Mouse (Mus musculus) cerebellum, adult (tissue): ENCODE results near the gene Zkscan16.

Experiments used
- ATAC-seq: cut with Nextera tagmentation; 2 replicates; pipeline ENCODE4 v1.9.2; 2017; ENCODE audit warnings: mild to moderate bottlenecking, moderate library complexity, mixed read lengths; ENCODE audit not compliant: insufficient number of reproducible peaks, low FRiP score, low TSS enrichment

The Zkscan16 gene

DNA sequence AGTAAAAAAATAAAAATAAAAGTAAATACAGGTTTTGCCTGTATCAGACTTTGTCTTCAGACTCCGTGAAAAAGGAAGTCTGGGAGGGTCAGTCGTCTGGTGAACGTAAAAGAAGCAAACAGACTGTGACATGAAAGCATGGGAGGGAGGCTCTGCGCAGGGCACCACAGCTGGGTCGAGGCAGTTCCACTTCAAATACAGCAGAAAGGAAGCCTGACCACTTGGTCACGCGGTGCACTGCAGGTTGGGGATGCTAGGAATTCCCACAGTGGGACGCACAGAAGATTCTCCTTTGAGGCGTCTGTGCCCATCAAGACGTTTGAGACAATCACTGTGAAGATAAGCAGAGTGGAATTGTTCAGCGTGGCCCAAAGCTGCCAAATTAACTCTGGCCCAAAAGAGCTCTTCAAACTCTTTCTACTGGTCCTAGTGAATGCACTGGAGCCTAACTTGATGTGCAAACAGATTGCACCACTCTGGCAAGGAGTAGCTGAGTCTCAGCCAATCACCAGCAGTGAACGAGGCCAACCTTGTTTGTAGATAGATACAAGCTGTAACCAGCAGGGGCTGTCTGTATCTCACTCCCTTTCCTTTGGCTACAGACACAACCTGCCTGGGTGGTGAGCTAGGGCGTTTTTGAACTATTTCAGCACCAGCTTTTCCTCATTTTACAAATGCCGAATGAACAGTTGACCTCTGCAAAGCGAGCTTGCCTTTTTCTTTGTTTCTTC lies 8.5 kb upstream of the Zkscan16 start:
- ATAC-seq, result peak; percentile 97

DNA sequence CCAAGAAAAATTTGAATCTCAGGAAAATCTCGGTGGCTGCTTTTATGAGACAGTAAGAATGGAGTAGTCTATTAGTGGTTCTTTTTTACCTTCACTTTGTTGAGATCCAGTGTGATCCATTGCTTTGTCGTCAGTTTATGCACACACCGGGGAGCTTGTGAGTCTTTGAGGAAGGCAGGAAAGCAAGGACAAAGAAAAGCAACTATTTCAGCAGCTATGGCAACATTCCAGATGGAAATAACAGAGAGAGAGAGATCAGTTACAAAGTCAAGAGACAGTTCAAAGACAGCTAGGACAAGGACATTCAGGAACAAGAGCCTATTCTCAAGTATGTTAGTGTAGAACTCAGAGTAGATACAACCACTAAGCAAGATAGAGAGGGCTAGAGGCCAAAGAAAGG lies 7.6 kb upstream of the Zkscan16 start:
- no peak for ATAC-seq

DNA sequence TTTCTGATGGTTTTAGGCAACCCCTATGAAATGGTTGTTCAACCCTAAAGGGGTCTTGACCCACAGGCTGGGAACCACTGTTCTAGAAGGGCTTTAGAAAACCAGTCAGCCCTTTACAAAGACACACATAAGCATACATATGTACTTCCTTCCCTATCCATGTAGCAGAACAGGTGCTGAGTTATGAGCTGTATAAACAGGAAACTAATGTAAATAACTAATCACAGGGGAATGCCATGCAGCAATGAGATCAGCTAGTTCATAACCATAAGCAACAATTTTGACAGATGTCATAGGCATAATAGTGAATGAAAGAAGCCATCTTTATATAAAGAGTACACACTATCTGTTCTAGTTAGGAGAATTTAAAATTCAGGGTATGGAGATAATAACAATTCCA lies 1.8 kb upstream of the Zkscan16 start:
- ATAC-seq, result no peak

DNA sequence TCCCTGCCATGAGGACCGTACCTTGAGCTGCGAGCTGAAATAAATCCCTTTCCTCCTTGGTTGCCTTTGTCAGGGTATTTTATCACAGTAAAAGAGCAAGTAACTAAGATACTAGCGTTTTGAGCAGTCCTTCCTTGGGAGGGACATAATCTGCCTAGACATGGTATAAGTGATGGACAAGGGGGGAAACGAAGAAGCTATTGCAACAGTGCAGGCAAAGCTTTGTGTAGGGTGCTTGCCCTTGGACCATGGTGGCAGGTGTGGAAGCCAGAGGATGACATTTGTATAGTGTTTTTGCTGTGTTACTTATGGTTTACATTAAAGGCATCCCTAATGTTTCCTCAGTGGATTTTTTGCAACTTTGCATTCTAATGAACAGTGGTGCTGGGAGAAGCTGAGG lies 486 bp upstream of the Zkscan16 start:
- no peak for ATAC-seq

DNA sequence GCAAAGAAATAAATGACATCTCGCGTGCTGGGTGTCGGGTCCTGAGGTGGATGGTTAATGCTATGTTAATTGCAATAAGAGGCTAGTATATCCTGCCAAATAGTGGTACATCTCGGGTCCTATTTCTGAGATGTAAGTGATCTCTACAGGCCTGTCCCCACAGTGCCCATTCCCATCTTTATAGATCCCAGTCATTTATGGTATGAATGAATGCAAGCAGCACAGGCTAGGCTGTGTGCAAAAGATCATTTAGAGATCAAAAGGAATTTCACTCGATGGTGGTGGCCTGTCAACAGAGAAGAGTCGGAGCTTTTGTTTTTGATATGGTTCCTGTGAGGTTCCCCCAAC lies 752 bp downstream of the Zkscan16 start:
- 0 out of 2 replicates have a peak, but pooled peaks have one; percentile 41 for ATAC-seq

DNA sequence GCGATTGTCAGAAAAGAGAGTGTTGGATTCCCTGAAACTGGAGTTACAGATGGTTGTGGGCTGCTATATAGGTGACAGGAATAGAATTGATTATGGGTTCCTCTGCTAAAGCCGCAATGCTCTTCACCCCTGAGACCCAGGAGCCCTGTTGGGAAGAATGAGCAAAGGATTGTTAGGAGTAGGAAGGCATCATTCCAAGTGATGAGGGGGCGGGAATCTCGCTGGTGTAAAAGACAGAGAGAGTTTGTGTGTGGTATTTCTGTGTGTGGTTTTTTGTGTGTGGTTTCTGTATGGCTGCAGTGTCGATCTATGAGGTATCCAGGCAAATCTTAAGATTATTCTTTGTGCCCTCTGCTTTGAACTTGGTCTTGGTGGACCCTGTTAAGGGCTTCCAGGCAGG lies 1.3 kb downstream of the Zkscan16 start:
- 0 out of 2 replicates have a peak, but pooled peaks have one; percentile 1 for ATAC-seq

DNA sequence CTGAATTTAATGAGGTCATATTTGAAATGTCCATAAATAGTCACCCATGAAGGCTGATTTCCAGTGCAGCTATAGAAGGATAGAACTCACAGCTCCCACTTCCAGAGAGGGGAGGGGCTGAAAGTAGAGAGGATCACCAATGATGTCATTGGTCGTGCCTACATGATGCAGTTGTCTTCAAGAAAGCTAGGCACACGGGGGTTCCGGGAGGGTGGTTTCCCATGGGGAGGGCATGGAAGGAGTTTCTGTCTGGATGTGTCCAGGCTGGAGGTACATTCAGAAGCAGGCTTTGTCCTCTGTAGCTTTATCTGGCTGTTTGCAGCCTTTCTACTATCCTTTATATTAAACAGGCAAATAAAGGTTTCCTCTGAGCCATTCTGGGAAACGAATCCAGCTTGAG lies 5.0 kb downstream of the Zkscan16 start:
- ATAC-seq, result no peak

DNA sequence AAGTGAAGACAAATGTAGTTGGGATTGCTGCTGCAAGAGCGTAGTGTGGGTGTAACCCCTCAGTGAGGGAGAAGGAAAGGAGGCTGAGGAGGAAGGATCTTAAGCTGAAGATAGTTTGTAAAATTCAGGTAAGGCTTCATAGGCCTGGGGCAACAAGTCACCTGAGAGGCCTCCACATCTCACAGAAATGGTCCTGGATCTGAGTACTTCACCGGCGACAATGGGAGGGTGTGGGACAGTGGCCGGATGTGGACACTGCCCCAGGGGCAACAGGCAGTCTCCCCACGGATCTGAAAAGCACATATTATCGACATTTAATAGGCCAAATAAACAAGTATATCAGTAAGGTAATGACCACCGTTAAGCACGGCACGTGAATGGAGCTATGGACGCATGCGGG lies 9.2 kb downstream of the Zkscan16 start:
- ATAC-seq, result no peak

DNA sequence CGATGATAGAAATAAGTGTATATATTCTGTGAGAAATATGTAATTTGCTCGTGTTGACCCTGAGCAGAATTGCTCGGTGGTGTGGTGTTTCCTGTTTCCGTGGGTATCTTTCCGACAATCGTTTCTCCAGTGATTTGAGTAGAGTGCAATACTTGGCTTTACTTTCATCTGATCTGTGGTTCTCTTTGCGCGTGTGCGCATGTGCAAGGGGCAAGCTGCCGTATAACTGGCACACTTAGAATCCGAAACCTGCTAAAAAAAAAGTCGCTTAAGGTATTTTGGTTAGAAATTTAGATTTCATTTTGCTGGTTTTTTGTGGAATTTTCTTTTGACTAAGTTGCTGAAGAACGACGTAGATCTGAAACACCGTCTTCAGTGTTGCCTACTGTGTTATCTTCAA lies 18.3 kb downstream of the Zkscan16 start:
- ATAC-seq, result no peak

DNA sequence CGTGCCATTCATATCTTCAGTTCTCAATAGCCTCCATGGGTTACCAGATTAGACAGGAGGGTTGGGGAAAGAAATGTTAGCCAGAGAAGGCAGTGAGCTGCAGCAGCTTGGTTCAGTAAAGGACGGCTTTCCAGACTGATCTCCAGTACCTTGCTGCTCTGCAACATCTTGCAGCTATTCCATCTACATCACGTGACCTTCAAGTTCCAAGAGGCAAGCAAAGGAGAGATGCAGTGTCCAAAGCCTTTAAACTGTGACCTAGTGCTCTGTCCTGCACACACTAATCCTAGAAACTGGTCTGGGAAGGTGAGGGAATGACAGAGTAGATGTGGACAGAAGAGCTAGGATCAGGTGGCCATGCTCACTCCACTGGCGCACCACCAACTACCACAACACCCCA lies 19.8 kb downstream of the Zkscan16 start:
- ATAC-seq, result no peak

DNA sequence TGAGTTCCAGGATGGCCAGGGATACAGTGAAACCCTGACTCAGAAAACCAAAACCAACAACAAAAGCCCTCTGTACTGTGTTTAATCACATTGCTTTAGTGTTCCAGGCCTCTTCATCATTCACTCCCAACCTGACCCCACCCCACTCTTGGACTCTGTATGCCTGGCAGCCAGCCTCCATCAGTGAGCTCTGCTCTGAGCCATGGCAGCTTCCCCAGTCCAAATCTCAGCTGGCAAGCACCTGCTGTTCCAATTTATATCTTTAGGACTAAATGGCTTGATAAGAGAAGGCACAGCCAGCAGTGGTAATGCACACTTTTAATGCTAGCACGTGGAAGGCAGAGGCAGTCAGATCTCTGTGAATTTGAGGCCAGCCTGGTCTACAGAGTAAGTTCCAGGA lies 21.7 kb downstream of the Zkscan16 start:
- ATAC-seq, result no peak

DNA sequence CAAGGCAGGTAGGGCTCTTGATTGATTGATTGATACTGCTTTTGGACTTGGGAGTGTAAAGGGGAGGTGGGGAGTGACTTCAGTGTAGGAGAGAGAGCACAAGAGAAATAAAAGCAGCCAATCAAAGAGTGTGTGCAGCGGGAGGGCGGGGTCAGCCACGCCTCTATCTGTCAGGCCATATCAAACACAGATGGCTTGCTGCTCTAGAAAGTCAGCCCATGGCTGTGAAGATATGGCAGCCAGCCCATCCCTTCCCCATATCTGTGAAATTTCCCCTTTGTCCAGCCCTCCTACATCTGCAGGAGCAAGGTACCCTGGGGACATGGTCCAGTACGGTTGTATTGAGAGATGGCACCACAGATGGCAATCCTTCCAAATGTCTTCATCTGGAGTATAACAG lies 27.2 kb downstream of the Zkscan16 start:
- ATAC-seq, result no peak

DNA sequence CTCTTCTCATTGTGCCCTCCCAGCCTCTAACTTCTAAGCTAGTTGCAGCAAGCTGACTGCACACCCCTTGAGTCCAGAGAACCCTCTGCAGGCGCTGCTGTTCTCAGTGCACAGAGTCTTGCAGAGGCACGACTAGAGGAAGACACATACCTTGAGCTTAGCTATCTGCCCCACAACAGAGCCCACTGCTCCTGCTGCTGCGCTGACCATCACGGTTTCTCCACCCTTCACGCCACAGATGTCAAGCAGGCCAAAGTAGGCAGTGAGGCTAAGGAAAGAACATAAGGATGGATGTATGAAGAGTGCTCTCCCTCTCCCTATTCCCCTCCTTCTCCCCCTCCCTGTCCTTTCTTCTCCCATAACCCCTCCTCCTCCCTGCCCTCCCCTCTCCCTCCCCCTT lies 32.3 kb downstream of the Zkscan16 start:
- no peak for ATAC-seq

DNA sequence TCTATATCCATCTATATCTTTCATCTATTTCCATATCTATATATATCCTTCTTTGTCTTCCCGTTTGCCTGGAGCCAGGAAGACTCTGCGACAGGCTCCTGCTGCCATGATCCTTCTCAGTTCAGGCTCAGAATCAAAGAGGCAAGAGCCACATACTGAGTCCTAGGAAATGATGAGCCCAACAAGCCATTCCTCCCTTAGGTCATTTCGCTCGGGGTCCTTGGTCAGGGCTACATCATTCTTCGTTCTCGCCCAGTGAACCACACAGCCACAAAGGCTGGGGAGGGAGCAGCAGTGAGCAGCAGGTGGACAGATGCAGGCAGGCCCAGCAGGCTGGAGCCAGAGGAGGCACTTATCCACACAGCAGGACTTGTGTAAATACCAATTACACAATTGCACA lies 38.0 kb downstream of the Zkscan16 start:
- ATAC-seq, result no peak

DNA sequence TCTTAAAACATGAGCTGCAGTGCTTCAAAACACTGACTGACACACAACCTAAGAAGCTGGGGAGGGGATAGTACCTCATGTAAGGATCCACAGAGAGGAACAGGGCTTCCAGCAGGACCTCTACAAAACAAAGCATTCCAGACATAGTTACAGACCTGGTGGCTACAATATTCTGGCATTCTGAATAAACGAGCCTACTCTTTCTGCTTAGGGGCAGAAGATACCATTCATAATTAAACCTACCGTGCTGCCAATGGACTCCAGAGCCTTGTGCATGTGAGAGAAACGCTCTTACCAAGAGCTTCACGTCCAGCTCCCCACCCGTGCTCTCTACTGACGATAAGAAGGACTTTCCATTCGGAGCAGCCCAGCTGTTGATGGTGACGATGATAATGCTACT lies 39.4 kb downstream of the Zkscan16 start:
- no peak for ATAC-seq

DNA sequence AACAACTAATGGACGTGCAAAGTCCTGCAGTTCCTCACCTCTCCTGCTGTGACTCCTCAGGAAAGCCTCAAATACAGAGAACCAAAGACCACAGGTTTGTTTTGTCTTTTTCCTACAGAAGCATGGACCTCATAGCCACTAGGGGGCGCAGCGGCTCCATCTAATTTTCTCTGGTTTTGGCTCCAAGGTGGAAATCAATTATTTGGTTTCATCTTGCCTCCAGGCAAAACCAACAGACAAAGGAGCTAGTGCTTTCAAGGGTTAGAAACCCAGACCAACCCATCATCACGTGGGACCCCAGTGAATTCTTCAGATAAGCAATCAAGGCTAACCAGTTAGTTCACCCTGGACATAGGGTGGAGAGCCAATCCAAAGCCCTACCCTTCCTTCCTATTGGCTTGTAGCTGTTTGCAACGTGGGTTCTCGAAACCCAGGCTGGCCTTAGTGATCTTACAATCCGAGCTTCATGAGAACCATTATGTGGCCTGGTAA lies 41.8 kb downstream of the Zkscan16 start:
- ATAC-seq, result no peak; the same call in 1 of the 2 replicates

DNA sequence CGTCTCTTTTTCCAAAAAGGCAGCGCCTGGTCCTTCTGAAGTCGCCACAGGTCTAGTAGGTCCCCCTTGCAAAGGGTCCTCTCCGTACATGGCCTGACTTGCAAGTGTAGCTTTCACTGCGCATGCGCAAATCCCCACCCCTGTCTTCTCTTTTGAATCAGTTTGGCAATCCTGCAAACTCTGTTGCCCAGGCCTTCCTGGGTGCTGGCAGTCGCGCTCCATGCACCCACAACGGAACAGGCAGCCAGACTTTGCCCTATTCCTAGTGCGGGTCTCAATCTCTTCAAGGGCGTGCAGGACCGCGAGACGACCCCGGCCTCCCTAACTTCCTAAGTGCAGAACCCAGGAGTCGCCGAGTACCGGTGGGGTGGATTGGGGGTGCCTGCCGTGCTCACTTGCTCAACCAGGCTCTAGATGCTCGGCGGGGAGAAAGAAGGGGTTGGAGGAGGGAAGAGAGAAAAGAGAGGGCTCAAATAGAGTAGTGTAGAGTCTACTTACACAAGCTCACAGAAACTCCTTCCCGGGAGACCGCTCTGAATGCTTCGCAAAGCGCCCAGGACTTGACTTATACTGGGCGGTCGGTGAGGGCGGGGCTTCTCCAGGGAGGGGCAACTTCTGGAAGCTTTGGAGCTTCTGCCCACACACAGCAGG lies 43.2 kb downstream of the Zkscan16 start, which contains the start of gene Ptgr1:
Gene Ptgr1 (minus strand): TSS at position 580 of the 651 bp plus-strand sequence.
- no peak for ATAC-seq

DNA sequence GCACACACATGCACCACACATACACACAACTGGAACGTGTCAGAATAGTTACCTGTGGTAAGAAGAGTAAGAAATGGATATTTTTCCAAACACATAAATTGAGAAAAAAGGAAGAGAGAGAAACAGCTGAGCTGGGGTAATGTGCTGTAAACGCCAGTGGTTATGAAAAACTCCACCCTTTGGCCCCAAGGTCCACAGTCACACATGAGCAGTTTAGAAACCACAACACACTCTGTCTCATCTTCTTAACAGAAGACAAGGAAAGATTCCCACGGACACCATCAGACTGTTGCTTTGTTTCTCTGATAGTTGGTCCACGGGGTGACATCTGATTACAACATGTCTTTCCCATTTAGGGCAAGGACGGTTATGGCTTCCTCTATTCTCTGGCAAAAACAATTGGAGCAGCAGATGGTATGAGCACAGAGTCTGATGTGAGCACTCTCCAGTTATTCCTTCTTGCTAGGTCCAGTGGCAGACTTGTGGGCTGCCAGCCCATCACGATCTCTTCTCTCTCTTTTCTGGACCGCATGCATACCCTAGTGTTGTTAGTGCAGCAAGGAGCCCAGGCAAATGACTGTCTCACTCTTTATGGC lies 46.0 kb downstream of the Zkscan16 start:
- peak; percentile 56; the same call in 1 of the 2 replicates for ATAC-seq

DNA sequence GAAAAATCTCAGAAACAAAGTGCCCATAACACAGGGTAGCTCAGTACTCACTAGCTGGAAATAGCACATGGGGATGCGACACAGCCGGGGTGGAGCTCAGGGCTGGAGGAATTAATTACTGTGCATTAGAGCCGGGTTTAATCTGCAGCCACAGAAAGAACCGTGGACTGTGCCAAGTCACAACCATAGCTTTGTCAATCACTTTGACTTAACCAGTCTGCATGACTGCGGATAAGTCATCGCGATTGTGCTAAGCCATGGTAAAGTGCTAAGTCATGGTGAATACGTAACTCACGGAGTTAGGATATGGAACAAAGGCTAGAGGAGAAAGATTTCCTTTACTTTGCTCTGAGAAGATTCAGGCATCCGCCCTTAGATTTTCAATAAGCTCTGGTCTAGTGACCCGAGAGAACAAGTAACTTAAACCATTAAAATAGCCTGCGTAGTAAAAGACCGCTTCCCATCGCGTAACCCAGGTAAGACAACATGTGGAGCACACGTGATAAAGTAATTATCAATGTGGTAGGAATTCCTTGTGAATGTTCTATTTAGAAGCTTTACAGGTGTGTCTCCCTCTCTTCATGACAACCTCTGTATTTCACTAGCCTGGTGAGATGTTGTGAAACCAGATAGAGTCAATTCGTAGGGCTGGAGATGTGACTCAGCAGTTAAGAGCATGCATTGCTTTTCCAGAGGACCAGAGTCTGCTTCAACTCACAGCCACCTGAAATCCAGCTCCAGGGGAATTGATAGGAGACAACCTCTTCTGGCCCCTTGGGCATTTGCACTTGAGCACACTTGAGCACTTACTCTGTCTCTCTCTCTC lies 47.4 kb downstream of the Zkscan16 start:
- ATAC-seq, result no peak

DNA sequence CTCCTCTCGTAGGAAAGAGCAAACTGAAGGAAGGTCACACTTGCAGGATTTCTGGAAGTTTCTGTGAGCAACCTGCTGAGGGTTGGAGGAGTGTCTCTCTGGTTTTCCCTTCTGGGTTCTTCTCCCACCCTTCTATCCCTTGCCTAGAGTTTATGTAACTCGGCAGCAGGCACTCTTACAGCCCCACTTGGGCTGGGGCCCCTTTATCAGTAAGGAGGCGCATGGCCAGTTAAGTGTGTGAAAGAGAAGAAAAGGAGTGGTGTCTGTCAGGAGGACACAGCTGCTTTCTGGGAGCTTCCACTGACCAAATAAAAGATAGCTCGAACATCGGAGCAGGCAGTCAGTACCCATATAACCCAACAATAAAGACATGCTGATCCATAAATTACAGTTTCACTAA lies 48.8 kb downstream of the Zkscan16 start:
- no peak for ATAC-seq

DNA sequence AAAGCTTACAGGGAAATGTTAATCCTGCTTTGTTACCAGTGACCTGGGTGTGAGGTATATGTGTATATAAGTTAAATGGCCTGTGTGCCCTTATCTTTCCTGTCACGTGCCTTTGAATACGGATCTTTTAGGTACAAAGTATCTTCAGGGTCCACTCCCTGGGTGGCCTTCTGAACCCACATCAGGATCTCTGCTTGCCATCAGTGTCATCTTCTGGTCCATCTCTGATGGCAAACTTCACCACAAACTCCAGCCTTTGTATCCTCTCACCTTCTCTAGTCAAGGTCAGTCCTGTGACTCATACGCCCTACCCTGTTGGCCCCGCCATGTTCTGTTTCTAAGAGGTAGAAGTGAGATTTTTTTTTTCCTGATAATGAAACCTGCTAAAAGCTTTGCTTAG lies 51.3 kb downstream of the Zkscan16 start, which contains the start of gene Dnajc25:
Gene Dnajc25 (plus strand): TSS at position 301 of the 400 bp plus-strand sequence.
- ATAC-seq, result no peak
